Mouse (Mus musculus) kidney, adult 2 months (tissue): ENCODE results near the gene Rnf126. TPM values are rescaled to one million over a fixed set of nuclear protein-coding genes. Genes with fewer than 3 reads are reported as not detected.

ENCODE experiments used
- DNase-seq: peaks from one replicate; pipeline ENCODE4 v3.0.0; 2021
- H3K27ac ChIP-seq: fragments of 200-500 bp; 2 replicates; pipeline ENCODE4 v1.5.1; 2012; ENCODE audit warnings: low read depth, low read length, control low read depth, inconsistent platforms; ENCODE audit not compliant: insufficient read depth
- H3K27me3 ChIP-seq: fragments of 200-500 bp; replicated peaks from 2 replicates; pipeline ENCODE4 v1.6.1; 2012; ENCODE audit warnings: mild to moderate bottlenecking, moderate library complexity, low read length, inconsistent platforms; ENCODE audit not compliant: control insufficient read depth, insufficient read depth
- H3K36me3 ChIP-seq: fragments of 200-500 bp; 2 replicates; pipeline ENCODE4 v1.6.1; 2012; ENCODE audit warnings: mild to moderate bottlenecking, moderate library complexity, low read length, inconsistent platforms; ENCODE audit not compliant: control insufficient read depth, insufficient read depth
- H3K4me1 ChIP-seq: fragments of 200-500 bp; 2 replicates; pipeline ENCODE4 v1.6.1; 2011; ENCODE audit warnings: low read length; ENCODE audit not compliant: control insufficient read depth, insufficient read depth
- H3K4me3 ChIP-seq: fragments of 200-500 bp; 2 replicates; pipeline ENCODE4 v1.5.1; 2011; ENCODE audit warnings: mild to moderate bottlenecking, low read depth, low read length, control low read depth; ENCODE audit not compliant: insufficient read depth
- CTCF ChIP-seq: fragments of 200-500 bp; conservative IDR thresholded peaks from 2 replicates; pipeline ENCODE4 v1.5.1; 2011; ENCODE audit warnings: low read depth, mild to moderate bottlenecking, control low read depth, low read length, moderate library complexity, mixed read lengths; ENCODE audit not compliant: insufficient read depth, insufficient read length
- POLR2A ChIP-seq: fragments of 200-500 bp; IDR thresholded peaks from one replicate; pipeline ENCODE4 v1.6.1; 2011; ENCODE audit warnings: low read depth, low read length, control low read depth
- WGBS: fragments of 180-500 bp; shearing (Covaris S2); methylation state at CpG from one replicate; pipeline ENCODE4 v1.1.7; 2018; 5-methylcytosine and 5-hydroxymethylcytosine counted together
- polyA plus RNA-seq: library from polyadenylated mRNA; depleted of rRNA; stranded (reverse); fragments of >200 nt; gene quantifications from 2 replicates; pipeline ENCODE4 v1.2.3, GENCODE M21; 2012; rRNA removed

Gene Rnf126
- polyA plus RNA-seq: 90.2 and 122 TPM in 2 replicates

- TF ChIP-seq POLR2A (no peak), CTCF (no peak)
- Histone ChIP-seq H3K4me3 (peak within 1 kb of the TSS; percentile 66), H3K36me3 (no peaks in the 10 kb centered on the region), H3K4me1 (peaks cover 22% of the 10 kb centered on the region), H3K27ac (peak within 1 kb of the TSS; percentile 75), H3K27me3 (no peaks in the 10 kb centered on the region)
- under 1% methylated on average over 100 of the region's 101 CpGs for WGBS
- peak; percentile 100 for DNase-seq
Observed at GRCm38 (mm10) chr10:79766508-79767325, at the start of gene Rnf126. Gene Rnf126, minus strand, starts transcription at chr10:79766952.

- Histone ChIP-seq H3K36me3 (no peaks in the 10 kb centered on the region; the same call in 1 of the 2 replicates), H3K4me1 (peaks cover 32% of the 10 kb centered on the region), H3K4me3 (no peak overlapping the region), H3K27me3 (no peaks in the 10 kb centered on the region), H3K27ac (peak overlapping the region; percentile 85)
- peak; percentile 92 for DNase-seq
- no peak for TF ChIP-seq CTCF
- TF ChIP-seq POLR2A: peak; percentile 23
- 37% methylated on average over 12 of the region's 12 CpGs for WGBS
Observed at GRCm38 (mm10) chr10:79815671-79816494, 49.1 kb upstream of the Rnf126 start.

GRCm38 (mm10) chr10:79814271-79814842 is 47.6 kb upstream of the Rnf126 start:
- peak overlapping the region; percentile 92 for H3K27ac ChIP-seq

GRCm38 (mm10) chr10:79811736-79812637 is 45.2 kb upstream of the Rnf126 start:
- Histone ChIP-seq H3K27me3 (no peaks in the 10 kb centered on the region), H3K27ac (no peak overlapping the region), H3K4me3 (no peak overlapping the region), H3K36me3 (no peaks in the 10 kb centered on the region; the same call in 1 of the 2 replicates), H3K4me1 (peaks cover 28% of the 10 kb centered on the region)
- DNase-seq: peak; percentile 90
- WGBS: 26% methylated on average over 15 of the region's 15 CpGs
- TF ChIP-seq POLR2A (no peak), CTCF (peak; percentile 96)

More at GRCm38 (mm10) chr10:79814271-79814842, 47.6 kb upstream of the Rnf126 start:
- Histone ChIP-seq H3K4me1 (peaks cover 28% of the 10 kb centered on the region), H3K27me3 (no peaks in the 10 kb centered on the region), H3K4me3 (no peak overlapping the region), H3K36me3 (no peaks in the 10 kb centered on the region; the same call in 1 of the 2 replicates)
- peak; percentile 91 for DNase-seq
- WGBS: 35% methylated on average over 5 of the region's 5 CpGs
- TF ChIP-seq CTCF (no peak), POLR2A (no peak)

- Histone ChIP-seq H3K36me3 (no peaks in the 10 kb centered on the region; the same call in 1 of the 2 replicates), H3K4me1 (peaks cover 4% of the 10 kb centered on the region; the same call in 1 of the 2 replicates), H3K4me3 (no peak overlapping the region), H3K27me3 (no peaks in the 10 kb centered on the region), H3K27ac (0 out of 2 replicates have a peak overlapping the region, but pooled peaks have one; percentile 3)
- WGBS: 70% methylated on average over 11 of the region's 11 CpGs
- TF ChIP-seq CTCF (no peak), POLR2A (no peak)
- DNase-seq: peak; percentile 75
Observed at GRCm38 (mm10) chr10:79808728-79809127, 42.0 kb upstream of the Rnf126 start.

- DNase-seq: peak; percentile 83
- peaks cover 8% of the 10 kb centered on the region for H3K4me1 ChIP-seq
- 69% methylated on average over 11 of the region's 11 CpGs for WGBS
- no peaks in the 10 kb centered on the region for H3K27me3 ChIP-seq
- no peak overlapping the region for H3K4me3 ChIP-seq
- no peaks in the 10 kb centered on the region; the same call in 1 of the 2 replicates for H3K36me3 ChIP-seq
- TF ChIP-seq CTCF (no peak), POLR2A (no peak)
- peak overlapping the region; percentile 15 for H3K27ac ChIP-seq
Observed at GRCm38 (mm10) chr10:79807826-79808225, 41.1 kb upstream of the Rnf126 start.
